Mouse (Mus musculus): ENCODE results near the gene Zfp874a.
"Not testable (repeated sequence)": the region's sequence is repeated elsewhere in the genome, so short reads cannot be mapped to it uniquely, and the experiment has no call there.

The Zfp874a gene

DNA sequence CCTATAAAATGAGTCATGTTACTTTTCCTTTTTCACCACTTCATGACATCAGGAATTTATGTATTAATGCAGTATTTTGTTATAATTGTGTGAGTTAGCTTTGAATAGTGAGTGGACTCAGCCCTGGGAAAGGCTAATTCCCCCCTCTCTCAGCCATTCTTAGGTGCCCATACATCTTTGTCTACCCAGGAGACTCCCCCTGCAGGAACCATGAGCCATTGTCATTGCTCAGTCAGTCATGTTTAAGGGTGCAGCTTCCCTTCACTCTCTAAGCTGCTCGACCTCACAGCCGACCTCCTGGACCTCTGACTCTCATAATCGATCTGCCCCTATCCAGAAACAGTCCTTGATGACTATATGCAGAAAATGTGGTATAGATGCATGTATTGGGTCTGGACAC, 75.2 kb downstream of the Zfp874a start:
- not testable (repeated sequence) for DNase-seq (ENCODE audit: low spot score in 2 of 2)

DNA sequence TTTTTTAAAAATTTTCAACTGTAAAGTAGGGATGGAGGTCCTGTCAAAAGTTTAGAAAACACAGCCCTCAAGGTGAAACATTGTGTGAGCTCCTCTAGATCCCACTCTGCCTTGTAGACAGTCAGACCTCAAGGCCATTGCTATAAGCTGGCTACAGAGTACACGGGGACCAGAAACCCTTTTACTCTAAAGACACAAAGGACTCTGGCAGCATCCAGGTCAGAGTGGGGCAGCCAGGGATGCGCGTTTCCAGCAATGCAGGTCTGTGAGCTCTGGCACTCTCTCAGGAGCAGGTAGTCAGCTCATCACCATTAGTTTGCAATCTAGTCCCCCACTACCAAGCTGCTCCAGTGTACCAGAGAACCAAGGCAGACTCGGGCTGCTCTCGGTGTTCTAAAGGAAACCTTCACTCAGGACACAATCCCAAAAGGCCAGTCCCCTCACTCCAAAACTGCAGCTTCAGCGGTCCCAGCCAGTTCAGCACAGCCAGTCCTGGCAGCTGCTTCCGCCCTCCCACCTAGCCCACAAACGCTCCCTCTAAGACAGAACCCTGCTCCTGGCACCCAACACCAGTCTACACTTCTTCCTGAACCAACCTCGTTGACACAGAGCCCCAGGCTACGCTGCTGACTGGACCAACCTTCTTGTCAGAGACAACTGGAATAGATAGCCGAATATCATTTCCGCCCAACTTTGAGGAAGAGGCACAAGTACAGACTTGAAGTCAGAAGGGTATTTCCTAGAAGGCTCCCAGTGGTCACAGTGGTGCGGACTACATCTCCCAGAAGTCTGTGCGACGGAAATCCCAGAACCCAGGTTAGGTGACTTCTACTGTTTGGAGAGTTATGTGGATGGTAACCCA, 76.1 kb downstream of the Zfp874a start, which contains the start of the genes Gm28041 and Zfp456:
Gene Gm28041 (minus strand): TSS at position 684 of the 862 bp plus-strand sequence.
Gene Zfp456 (minus strand): TSS at position 761 of the 862 bp plus-strand sequence.
- DNase-seq (ENCODE audit: low spot score in 2 of 2): peak; percentile 59 to 62

All from thymus, postnatal 10 days (tissue).